Mouse (Mus musculus): Measurements from ENCODE around the gene Ccdc136.
"Not testable (repeated sequence)": the region's sequence is repeated elsewhere in the genome, so short reads cannot be mapped to it uniquely, and the experiment has no call there.

DNA sequence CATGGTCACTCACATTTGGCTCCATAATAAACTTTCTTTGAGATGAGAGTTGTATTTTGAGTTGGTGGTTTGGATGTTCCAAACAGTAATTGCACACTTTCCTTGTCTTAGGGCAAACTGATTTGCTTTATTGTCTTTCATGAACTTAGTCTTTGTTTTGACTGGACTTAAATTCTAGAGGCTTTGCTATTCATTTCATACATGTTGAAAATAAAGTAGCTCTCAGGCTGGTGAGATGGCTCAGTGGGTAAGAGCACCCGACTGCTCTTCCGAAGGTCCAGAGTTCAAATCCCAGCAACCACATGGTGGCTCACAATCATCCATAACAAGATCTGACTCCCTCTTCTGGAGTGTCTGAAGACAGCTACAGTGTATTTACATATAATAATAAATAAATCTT, 49.6 kb upstream of the Ccdc136 start:
- not testable (repeated sequence) for TF ChIP-seq CTCF, EP300 (IDR thresholded peaks at IDR 0.05; ENCODE audit: low read depth)
